Mouse (Mus musculus) stomach, embryonic 14.5 days (tissue): Measurements from ENCODE around the gene Arhgef40. TPM values are rescaled to one million over a fixed set of nuclear protein-coding genes. Genes with fewer than 3 reads are reported as not detected.
A peak's percentile ranks its signal among the peaks of the same experiment; 100 is the strongest.

Source experiments
- ATAC-seq: fragments of 200-750 bp; cut with Nextera tagmentation; 2 replicates; pipeline ENCODE4 v1.8.0; 2017; ENCODE audit warnings: low read depth, moderate TSS enrichment; ENCODE audit not compliant: insufficient number of reproducible peaks, insufficient read depth, low FRiP score
- H3K27ac ChIP-seq: fragments of 300-500 bp; sonication (generic); 2 replicates; pipeline ENCODE4 v1.5.1; 2014; ENCODE audit warnings: mild to moderate bottlenecking, low read length, moderate library complexity, mixed read lengths
- H3K27me3 ChIP-seq: fragments of 300-500 bp; sonication (generic); 2 replicates; pipeline ENCODE4 v1.6.1; 2014; ENCODE audit warnings: low read length, control low read depth, mixed read lengths; ENCODE audit not compliant: control insufficient read depth, insufficient read depth
- H3K36me3 ChIP-seq: fragments of 300-500 bp; sonication (generic); 2 replicates; pipeline ENCODE4 v1.6.1; 2014; ENCODE audit warnings: mild to moderate bottlenecking, control low read depth, low read length, moderate library complexity, mixed read lengths; ENCODE audit not compliant: control insufficient read depth, insufficient read depth
- H3K4me1 ChIP-seq: fragments of 300-500 bp; sonication (generic); 2 replicates; pipeline ENCODE4 v1.6.1; 2014; ENCODE audit warnings: low read length, control low read depth, mixed read lengths; ENCODE audit not compliant: control insufficient read depth, insufficient read depth
- H3K4me2 ChIP-seq: fragments of 300-500 bp; sonication (generic); replicated peaks from 2 replicates; pipeline ENCODE4 v1.6.1; 2014; ENCODE audit warnings: low read depth, low read length, control low read depth
- H3K4me3 ChIP-seq: fragments of 300-500 bp; sonication (generic); 2 replicates; pipeline ENCODE4 v1.5.1; 2014; ENCODE audit warnings: low read depth, low read length, control low read depth
- H3K9ac ChIP-seq: fragments of 300-500 bp; sonication (generic); replicated peaks from 2 replicates; pipeline ENCODE4 v1.6.1; 2014; ENCODE audit warnings: low read depth, mild to moderate bottlenecking, control low read depth, low read length, moderate library complexity, mixed read lengths
- H3K9me3 ChIP-seq: fragments of 300-500 bp; sonication (generic); 2 replicates; pipeline ENCODE4 v1.6.1; 2016; ENCODE audit warnings: low read depth, low read length, control low read depth; ENCODE audit not compliant: control insufficient read depth
- WGBS: fragments of 180-500 bp; shearing (Covaris S2); extraction: QIAGEN DNeasy Blood & Tissue Kit; methylation state at CpG from one replicate; pipeline ENCODE4 v1.1.7; 2014; 5-methylcytosine and 5-hydroxymethylcytosine counted together
- polyA plus RNA-seq: library from polyadenylated mRNA; unstranded; fragments of >200 nt; fragmentation: Nextera tagmentation; extraction: Ambion mirVana; gene quantifications from 2 replicates; pipeline ENCODE4 v1.2.1, GENCODE M21; 2014

The Arhgef40 gene
- polyA plus RNA-seq, 1 experiment from 2014 or later: 118 TPM

GRCm38 (mm10) chr14:52012553-52012952 is 28.0 kb downstream of the Arhgef40 start:
- Histone ChIP-seq H3K4me3 (0 out of 2 replicates have a peak overlapping the region, but pooled peaks have one; percentile 2), H3K9ac (no peak overlapping the region), H3K27me3 (no peaks in the 10 kb centered on the region), H3K4me2 (no peak overlapping the region), H3K27ac (no peak overlapping the region; the same call in 1 of the 2 replicates), H3K36me3 (peaks cover 16% of the 10 kb centered on the region; the same call in 1 of the 2 replicates), H3K9me3 (no peaks in the 10 kb centered on the region), H3K4me1 (peaks cover 30% of the 10 kb centered on the region)
- no peak for ATAC-seq
- 80% methylated on average over 5 of the region's 5 CpGs for WGBS

GRCm38 (mm10) chr14:52013021-52013610 is 28.6 kb downstream of the Arhgef40 start:
- H3K4me2 ChIP-seq: peak overlapping the region; percentile 69; the same call in 1 of the 2 replicates
- H3K27ac ChIP-seq: peak overlapping the region; percentile 96
- ATAC-seq: no peak
- WGBS: 43% methylated on average over 8 of the region's 8 CpGs
- peak overlapping the region; percentile 57 for H3K4me3 ChIP-seq
- H3K4me1 ChIP-seq: peaks cover 30% of the 10 kb centered on the region
- peak overlapping the region; percentile 83; the same call in 1 of the 2 replicates for H3K9ac ChIP-seq
- no peaks in the 10 kb centered on the region for H3K9me3 ChIP-seq
- no peaks in the 10 kb centered on the region for H3K27me3 ChIP-seq
- peaks cover 14% of the 10 kb centered on the region; the same call in 1 of the 2 replicates for H3K36me3 ChIP-seq

GRCm38 (mm10) chr14:52013771-52014219 is 29.3 kb downstream of the Arhgef40 start:
- no peak for ATAC-seq
- H3K9me3 ChIP-seq: no peaks in the 10 kb centered on the region
- H3K4me2 ChIP-seq: peak overlapping the region; percentile 69
- H3K9ac ChIP-seq: peak overlapping the region; percentile 83
- peak overlapping the region; percentile 96 for H3K27ac ChIP-seq
- peaks cover 34% of the 10 kb centered on the region for H3K4me1 ChIP-seq
- peaks cover 8% of the 10 kb centered on the region; the same call in 1 of the 2 replicates for H3K36me3 ChIP-seq
- WGBS: 1% methylated on average over 23 of the region's 24 CpGs
- peak overlapping the region; percentile 57 for H3K4me3 ChIP-seq
- H3K27me3 ChIP-seq: no peaks in the 10 kb centered on the region

GRCm38 (mm10) chr14:52014271-52014760 is 29.8 kb downstream of the Arhgef40 start:
- H3K4me2 ChIP-seq: peak overlapping the region; percentile 69
- H3K9ac ChIP-seq: peak overlapping the region; percentile 83
- H3K4me1 ChIP-seq: peaks cover 36% of the 10 kb centered on the region
- 2% methylated on average over 14 of the region's 80 CpGs for WGBS
- H3K36me3 ChIP-seq: peaks cover 3% of the 10 kb centered on the region; the same call in 1 of the 2 replicates
- ATAC-seq: peak; percentile 30; the same call in 1 of the 2 replicates
- peak overlapping the region; percentile 57 for H3K4me3 ChIP-seq
- no peaks in the 10 kb centered on the region for H3K27me3 ChIP-seq
- peak overlapping the region; percentile 96 for H3K27ac ChIP-seq
- H3K9me3 ChIP-seq: no peaks in the 10 kb centered on the region

- H3K4me1 ChIP-seq: peaks cover 36% of the 10 kb centered on the region
- no peaks in the 10 kb centered on the region for H3K27me3 ChIP-seq
- under 1% methylated on average over 27 of the region's 28 CpGs for WGBS
- H3K9me3 ChIP-seq: no peaks in the 10 kb centered on the region
- no peaks in the 10 kb centered on the region for H3K36me3 ChIP-seq
- peak overlapping the region; percentile 69 for H3K4me2 ChIP-seq
- H3K27ac ChIP-seq: peak overlapping the region; percentile 87
- peak; percentile 57 for ATAC-seq
- H3K4me3 ChIP-seq: peak overlapping the region; percentile 57
- peak overlapping the region; percentile 83 for H3K9ac ChIP-seq
These were observed 30.3 kb downstream of the Arhgef40 start for GRCm38 (mm10) chr14:52014761-52015311.

GRCm38 (mm10) chr14:52015445-52016100 is 31.1 kb downstream of the Arhgef40 start, which contains the start of gene Tmem253:
Gene Tmem253, plus strand, starts transcription at chr14:52015658.
- H3K27me3 ChIP-seq: no peaks in the 10 kb centered on the region
- H3K4me1 ChIP-seq: peaks cover 29% of the 10 kb centered on the region
- H3K27ac ChIP-seq: peak within 1 kb of the TSS; percentile 87
- H3K36me3 ChIP-seq: no peaks in the 10 kb centered on the region
- H3K9me3 ChIP-seq: no peaks in the 10 kb centered on the region
- ATAC-seq: no peak
- H3K9ac ChIP-seq: peak within 1 kb of the TSS; percentile 83
- peak within 1 kb of the TSS; percentile 57 for H3K4me3 ChIP-seq
- H3K4me2 ChIP-seq: peak within 1 kb of the TSS; percentile 69
- WGBS: 15% methylated on average over 6 of the region's 6 CpGs

- 81% methylated on average over 13 of the region's 13 CpGs for WGBS
- H3K9me3 ChIP-seq: no peaks in the 10 kb centered on the region
- H3K27me3 ChIP-seq: no peaks in the 10 kb centered on the region
- H3K36me3 ChIP-seq: no peaks in the 10 kb centered on the region
- ATAC-seq: no peak
- no peak overlapping the region for H3K4me3 ChIP-seq
- no peak overlapping the region for H3K9ac ChIP-seq
- no peak overlapping the region for H3K4me2 ChIP-seq
- H3K27ac ChIP-seq: peak overlapping the region; percentile 87; the same call in 1 of the 2 replicates
- peaks cover 27% of the 10 kb centered on the region for H3K4me1 ChIP-seq
These were observed 32.3 kb downstream of the Arhgef40 start for GRCm38 (mm10) chr14:52016625-52017405.

GRCm38 (mm10) chr14:52017662-52018061 is 33.1 kb downstream of the Arhgef40 start:
- 87% methylated on average over 4 of the region's 4 CpGs for WGBS

More at GRCm38 (mm10) chr14:52017662-52018061, 33.1 kb downstream of the Arhgef40 start:
- Histone ChIP-seq H3K4me1 (peaks cover 31% of the 10 kb centered on the region), H3K36me3 (no peaks in the 10 kb centered on the region), H3K4me2 (no peak overlapping the region), H3K9ac (no peak overlapping the region), H3K27me3 (no peaks in the 10 kb centered on the region), H3K4me3 (no peak overlapping the region), H3K9me3 (no peaks in the 10 kb centered on the region), H3K27ac (no peak overlapping the region)
- no peak for ATAC-seq
